Comparison of ENCODE assay signal across 17 mouse cellular contexts in the genomic region with DNA sequence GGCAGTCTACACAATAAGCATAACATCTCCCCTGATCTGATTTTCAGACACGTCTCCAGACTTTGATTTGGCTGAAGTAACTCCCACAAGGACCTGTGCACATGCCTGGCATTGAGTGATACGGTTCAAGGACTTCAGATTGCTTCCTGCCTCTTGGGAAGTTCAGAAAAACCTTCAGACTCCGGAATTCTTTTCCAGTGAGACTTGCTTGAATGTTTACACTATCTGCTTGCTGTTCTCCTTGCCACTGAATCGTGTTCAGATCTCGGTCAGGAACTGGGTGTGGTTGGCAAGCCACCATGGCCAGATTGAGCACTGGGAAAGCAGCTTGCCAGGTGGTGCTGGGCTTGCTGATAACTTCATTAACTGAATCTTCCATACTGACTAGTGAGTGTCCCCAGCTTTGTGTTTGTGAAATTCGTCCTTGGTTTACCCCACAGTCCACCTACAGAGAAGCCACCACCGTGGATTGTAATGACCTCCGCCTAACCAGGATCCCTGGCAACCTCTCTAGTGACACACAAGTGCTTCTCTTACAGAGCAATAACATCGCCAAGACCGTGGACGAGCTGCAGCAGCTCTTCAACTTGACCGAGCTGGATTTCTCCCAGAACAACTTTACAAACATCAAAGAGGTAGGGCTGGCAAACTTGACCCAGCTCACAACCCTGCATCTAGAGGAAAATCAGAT. TPM values are rescaled to one million over a fixed set of nuclear protein-coding genes. Genes with fewer than 3 reads are reported as not detected.
DNase-seq lines count a peak whose midpoint lies in the region; ATAC-seq lines count a peak whose summit lies in the region.
"Had no signal": no experiment of that assay in that cellular context is flagged by ENCODE, and none has a peak within 500 bp of the region (broad histone marks: within the 10 kb centered on the region; RNA-seq: fewer than 3 reads in every experiment).

No protein-coding gene starts in this region.

- no peak overlapping the region for H3K4me3 ChIP-seq in liver, embryonic 12.5 days
- H3K4me3 ChIP-seq: embryonic facial prominence, embryonic 15.5 days; forebrain, embryonic 13.5 days; limb, embryonic 12.5 days; midbrain, embryonic 15.5 days had no signal

- ATAC-seq in cerebellum, adult (ENCODE audit: insufficient number of reproducible peaks, low FRiP score, low TSS enrichment), result peak; percentile 90
- no peak for ATAC-seq in liver, embryonic 12.5 days
- ATAC-seq: forebrain, embryonic 13.5 days; midbrain, embryonic 15.5 days had no signal

- H3K4me1 ChIP-seq in liver, embryonic 12.5 days, result no peaks in the 10 kb centered on the region
- H3K4me1 ChIP-seq: embryonic facial prominence, embryonic 15.5 days; forebrain, embryonic 13.5 days; limb, embryonic 12.5 days; midbrain, embryonic 15.5 days had no signal

- H3K9ac ChIP-seq in liver, embryonic 12.5 days, result no peak overlapping the region
- H3K9ac ChIP-seq: embryonic facial prominence, embryonic 15.5 days; forebrain, embryonic 13.5 days; limb, embryonic 12.5 days; midbrain, embryonic 15.5 days had no signal

- no peaks in the 10 kb centered on the region for H3K27me3 ChIP-seq in liver, embryonic 12.5 days (replicated peaks)
- H3K27me3 ChIP-seq: embryonic facial prominence, embryonic 15.5 days; forebrain, embryonic 13.5 days; limb, embryonic 12.5 days; midbrain, embryonic 15.5 days had no signal

- no peak overlapping the region for H3K4me2 ChIP-seq in liver, embryonic 12.5 days
- H3K4me2 ChIP-seq: embryonic facial prominence, embryonic 15.5 days; forebrain, embryonic 13.5 days; limb, embryonic 12.5 days; midbrain, embryonic 15.5 days had no signal

- H3K27ac ChIP-seq in liver, embryonic 12.5 days, result no peak overlapping the region
- H3K27ac ChIP-seq: embryonic facial prominence, embryonic 15.5 days; forebrain, embryonic 13.5 days; kidney, postnatal 0 days; limb, embryonic 12.5 days; midbrain, embryonic 15.5 days; stomach, postnatal 0 days had no signal

- H3K36me3 ChIP-seq in liver, embryonic 12.5 days, result no peaks in the 10 kb centered on the region

- peak; percentile 15 for DNase-seq in layer of hippocampus, adult 9-11 months
- no peak for DNase-seq in layer of hippocampus, adult 8-10 months (ENCODE audit: low spot score in 2 of 2)
- peak; percentile 89 to 92 for DNase-seq in cerebellum, postnatal 25 days
- peak; percentile 26 for DNase-seq in lung, postnatal 36 days
- no peak for DNase-seq in frontal cortex, postnatal 36 days (ENCODE audit: low spot score in 2 of 2)
- no peak for DNase-seq in right cerebral cortex, postnatal 4 days
- DNase-seq: heart, postnatal 36 days; retina, postnatal 1 day; thymus, postnatal 25 days had no signal

- 0 out of 2 replicates have a peak, but pooled peaks cover 2% of the 10 kb centered on the region for H3K9me3 ChIP-seq in liver, embryonic 12.5 days (replicated peaks)
- H3K9me3 ChIP-seq: embryonic facial prominence, embryonic 15.5 days; forebrain, embryonic 13.5 days; limb, embryonic 12.5 days; midbrain, embryonic 15.5 days had no signal

- 62% methylated on average over 12 of the region's 12 CpGs for WGBS in liver, embryonic 12.5 days (ENCODE audit: insufficient replicate concordance)

RNA-seq across cellular contexts. Expression of gene Lrrn1, which starts 37.5 kb away (rescaled TPM):
- total RNA-seq in layer of hippocampus, adult 8-10 months (2022), result 10 to 100 TPM; 86.0 to 95.0 (median 87.0) TPM
- 0.67 and 1.3 TPM in 2 replicates for polyA plus RNA-seq in liver, embryonic 12.5 days (2016; fragmentation: Nextera tagmentation; extraction: Ambion mirVana)

Comparison
In these comparisons a context has a peak if more than half of its experiments do, and no peak if none do; other contexts are left out.
1. DNase-seq: peak in layer of hippocampus, adult 9-11 months (single experiment), cerebellum, postnatal 25 days (2 of 2) and lung, postnatal 36 days (single experiment); none in layer of hippocampus, adult 8-10 months (0 of 2), frontal cortex, postnatal 36 days (0 of 2) and right cerebral cortex, postnatal 4 days (single experiment).